Mouse (Mus musculus): ENCODE results near the gene Gm16442. TPM values are rescaled to one million over a fixed set of nuclear protein-coding genes. Genes with fewer than 3 reads are reported as not detected.
"Not testable (repeated sequence)": the region's sequence is repeated elsewhere in the genome, so short reads cannot be mapped to it uniquely, and the experiment has no call there.

Gene Gm16442
- not detected for total RNA-seq (2022)

- not testable (repeated sequence) for DNase-seq (ENCODE audit: low spot score in 2 of 2)
These were observed at the start of gene Gm16442 for GRCm38 (mm10) chr7:20122479-20122878. TSS of gene Gm16442 (minus strand) at chr7:20122579.

DNA sequence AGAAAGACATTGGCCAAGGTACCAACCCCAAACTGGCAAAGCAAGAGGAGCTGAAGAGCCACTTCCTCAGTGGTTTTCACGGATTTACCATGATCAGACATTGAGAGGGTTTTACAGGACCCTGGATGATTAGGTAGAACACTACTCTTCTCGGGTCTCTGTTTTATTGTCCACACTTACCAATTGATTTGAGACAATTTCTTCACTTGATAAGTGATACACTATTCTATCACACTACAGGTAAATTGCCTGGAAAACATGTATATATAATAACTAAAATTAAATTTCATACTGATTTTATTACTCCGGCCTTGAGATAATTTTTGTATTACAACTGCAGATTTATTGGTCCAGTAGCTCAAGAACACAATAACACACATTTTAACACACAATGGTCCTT, 45.9 kb upstream of the Gm16442 start, which contains the start of gene Vmn1r94:
Gene Vmn1r94 (minus strand): TSS at position 101 of the 400 bp plus-strand sequence.
- DNase-seq (ENCODE audit: low spot score in 2 of 2) = not testable (repeated sequence)

DNA sequence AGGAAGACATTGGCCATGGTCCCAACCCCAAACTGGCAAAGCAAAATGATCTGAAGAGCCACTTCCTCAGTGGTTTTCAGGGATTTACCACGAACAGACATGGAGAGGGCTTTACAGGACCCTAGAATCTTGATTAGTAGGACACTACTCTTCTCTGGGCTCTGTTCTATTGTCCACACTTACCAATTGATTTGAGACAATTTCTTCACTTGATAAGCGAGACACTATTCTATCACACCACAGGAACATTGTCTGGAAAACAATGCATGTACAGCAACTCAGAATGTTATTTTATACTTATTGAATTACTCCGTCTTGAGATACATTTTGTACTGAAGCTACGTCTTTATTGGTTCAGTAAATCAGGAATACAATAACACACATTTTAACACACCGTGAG, 16.6 kb upstream of the Gm16442 start, which contains the start of gene Vmn1r93:
Gene Vmn1r93 (minus strand): TSS at position 101 of the 400 bp plus-strand sequence.
- not testable (repeated sequence) for DNase-seq (ENCODE audit: low spot score in 2 of 2)

DNA sequence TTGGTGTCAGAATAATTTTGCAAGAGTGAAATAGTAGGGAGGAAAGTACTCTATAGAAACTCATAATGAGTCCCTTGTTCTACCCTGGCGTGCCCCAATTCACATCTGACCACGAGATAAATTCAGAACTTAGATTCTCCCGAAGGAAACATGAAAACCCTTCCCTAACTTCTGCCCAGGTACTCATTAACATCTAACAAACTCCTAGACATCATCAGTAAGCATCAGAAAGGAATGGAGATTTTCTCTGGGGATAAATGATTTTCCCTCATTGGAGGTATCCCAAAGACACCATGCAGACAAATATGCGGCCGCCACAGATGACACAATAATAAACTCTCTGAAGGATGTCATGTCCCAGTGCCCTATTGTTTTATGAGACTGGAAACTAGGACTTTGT, 23.0 kb downstream of the Gm16442 start, which contains the start of gene Vmn1r91:
Gene Vmn1r91 (plus strand): TSS at position 301 of the 400 bp plus-strand sequence.
- not testable (repeated sequence) for DNase-seq (ENCODE audit: low spot score in 2 of 2)

DNA sequence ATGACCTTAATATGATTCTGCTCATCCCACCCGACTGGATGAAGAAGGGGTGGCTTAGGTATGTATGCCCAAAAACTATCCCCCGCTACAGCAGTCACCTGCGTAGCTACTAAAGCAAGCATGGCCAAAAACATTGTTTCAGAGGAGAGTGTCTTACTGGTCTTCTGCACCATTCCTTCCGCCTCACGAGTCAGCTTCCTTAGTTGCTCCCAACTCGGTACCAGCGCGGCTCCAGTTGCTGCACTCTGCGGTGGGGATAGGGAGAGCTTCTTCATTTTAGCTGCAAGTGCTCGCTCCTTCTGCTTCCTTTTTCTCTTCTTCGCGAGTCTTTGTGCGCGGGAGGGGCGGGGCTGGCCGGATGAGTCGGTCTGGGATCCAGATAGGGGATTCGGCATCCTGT, 44.3 kb downstream of the Gm16442 start:
- not testable (repeated sequence) for DNase-seq (ENCODE audit: low spot score in 2 of 2)

Other genes starting within 250 kb of the Gm16442 start
- not detected for gene Ceacam19, start 234.6 kb downstream of the Gm16442 start, total RNA-seq (2022)
- 10 to 100 TPM in 2 of 4 experiments, 1 to 10 TPM in 2; 7.0 to 12.4 (median 10.5) TPM for gene Pvr, start 201.4 kb downstream of the Gm16442 start, total RNA-seq (2022)
- not detected for gene Igsf23, start 171.8 kb downstream of the Gm16442 start, total RNA-seq (2022)
- not detected for gene Ceacam20, start 157.2 kb downstream of the Gm16442 start, total RNA-seq (2022)
- gene Nlrp9b, start 131.1 kb downstream of the Gm16442 start, total RNA-seq (2022) = not detected
- not detected for gene Vmn1r91, start 22.9 kb downstream of the Gm16442 start, total RNA-seq (2022)
- gene Vmn1r93, start 16.5 kb upstream of the Gm16442 start, total RNA-seq (2022) = not detected
- not detected for gene Vmn1r94, start 45.8 kb upstream of the Gm16442 start, total RNA-seq (2022)
- not detected for gene Vmn1r95, start 71.1 kb upstream of the Gm16442 start, total RNA-seq (2022)
- not detected for gene Gm6164, start 83.0 kb upstream of the Gm16442 start, total RNA-seq (2022)
- not detected for gene Gm4498, start 111.2 kb upstream of the Gm16442 start, total RNA-seq (2022)
- not detected for gene Gm5890, start 140.3 kb upstream of the Gm16442 start, total RNA-seq (2022)
- not detected for gene Gm4133, start 211.5 kb upstream of the Gm16442 start, total RNA-seq (2022)